Mouse (Mus musculus) 3T3-L1 (cell line): ENCODE results near the gene Gm20521.
"Not testable (repeated sequence)": the region's sequence is repeated elsewhere in the genome, so short reads cannot be mapped to it uniquely, and the experiment has no call there.

Experiments
- DNase-seq: peaks from one replicate; pipeline ENCODE4 v3.0.0-alpha.2; 2015; ENCODE audit warnings: low read depth, low spot score

The Gm20521 gene

DNA sequence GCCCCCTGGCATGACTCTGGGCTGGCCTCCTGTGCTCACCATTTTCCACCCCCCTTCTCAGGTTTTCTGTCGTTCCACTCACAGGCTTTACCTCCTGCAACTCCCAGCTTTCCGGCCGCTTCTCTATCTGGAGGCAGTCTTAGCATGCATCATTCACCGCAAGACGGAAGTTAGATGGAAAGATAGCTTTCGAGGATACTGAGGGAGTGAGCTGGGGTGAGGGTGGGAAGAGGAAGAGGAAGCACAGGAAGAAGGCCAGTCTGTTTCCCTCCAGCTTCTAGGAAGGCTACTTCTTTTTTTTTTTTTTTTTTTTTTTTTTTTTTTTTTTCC lies 53.6 kb downstream of the Gm20521 start:
- peak; percentile 5 for DNase-seq

DNA sequence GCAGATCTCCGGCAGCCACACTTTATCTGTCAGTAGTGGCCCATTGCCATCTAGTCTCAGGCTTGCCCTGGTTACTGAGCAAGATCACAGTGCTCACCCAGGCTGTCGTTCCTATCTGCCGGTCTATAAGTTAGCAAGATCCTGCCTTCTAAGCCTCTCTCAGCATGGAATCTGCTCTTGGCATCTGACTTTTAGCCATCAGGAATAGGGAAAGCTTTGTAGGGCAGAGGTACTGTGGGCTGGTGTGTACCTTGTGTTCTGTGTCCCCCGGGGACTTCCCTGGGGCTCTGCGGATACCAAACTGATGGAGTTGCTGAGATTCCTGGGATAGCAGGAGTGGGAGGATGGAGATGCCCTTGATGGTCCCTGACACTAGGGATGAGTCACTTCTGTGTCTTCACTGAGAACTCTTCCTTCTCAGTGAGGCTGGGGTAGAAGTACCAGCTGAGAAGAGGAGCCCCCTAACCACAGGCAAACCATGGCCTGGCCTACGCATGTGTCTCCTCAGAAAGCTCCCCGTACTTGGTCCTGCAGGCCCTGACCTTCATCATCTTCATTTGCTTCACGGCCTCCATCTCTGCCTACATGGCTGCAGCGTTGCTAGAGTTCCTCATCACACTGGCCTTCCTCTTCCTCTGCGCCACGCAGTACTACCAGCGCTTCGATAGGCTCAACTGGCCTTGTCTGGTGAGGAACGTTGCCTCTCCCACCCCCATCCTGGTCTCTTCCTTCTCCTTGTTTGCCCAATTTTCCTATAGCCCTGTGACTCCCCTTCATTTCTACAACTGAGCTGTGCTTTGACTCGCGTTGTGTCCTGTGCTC lies 54.3 kb downstream of the Gm20521 start:
- peak; percentile 4 for DNase-seq

DNA sequence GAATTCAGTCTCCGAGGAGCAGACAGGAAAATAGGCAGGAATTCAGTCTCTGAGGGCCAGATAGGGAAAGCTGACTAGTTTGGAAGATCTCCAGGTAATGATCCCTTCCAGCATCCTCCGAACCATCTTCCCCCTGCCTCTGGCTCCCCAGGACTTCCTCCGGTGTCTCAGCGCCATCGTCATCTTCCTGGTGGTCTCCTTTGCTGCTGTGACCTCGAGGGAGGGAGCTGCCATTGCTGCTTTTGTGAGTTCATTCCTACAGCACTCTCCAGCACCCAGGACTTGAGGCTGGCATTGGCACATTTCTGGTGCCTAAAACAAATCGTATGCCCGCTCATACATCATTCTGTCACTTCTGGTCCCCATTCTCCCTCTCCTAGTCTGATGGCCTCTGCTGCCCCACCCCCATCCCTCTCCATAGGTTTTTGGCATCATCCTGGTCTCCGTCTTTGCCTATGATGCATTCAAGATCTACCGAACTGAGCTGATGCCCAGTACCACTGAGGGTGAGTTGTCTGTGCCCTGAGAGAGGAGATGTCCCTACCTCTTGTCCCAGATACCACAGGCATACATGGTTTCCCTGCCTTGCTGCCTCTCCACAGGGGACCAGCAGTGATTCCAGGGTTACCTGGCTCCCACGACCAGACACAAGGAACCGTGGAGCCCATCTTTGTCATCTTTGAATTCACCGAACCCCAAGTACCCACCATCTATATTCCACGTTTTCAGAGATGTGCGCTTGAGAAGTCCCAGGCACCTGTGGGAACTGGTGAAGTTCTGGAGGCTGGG lies 55.4 kb downstream of the Gm20521 start:
- peak; percentile 1 for DNase-seq

DNA sequence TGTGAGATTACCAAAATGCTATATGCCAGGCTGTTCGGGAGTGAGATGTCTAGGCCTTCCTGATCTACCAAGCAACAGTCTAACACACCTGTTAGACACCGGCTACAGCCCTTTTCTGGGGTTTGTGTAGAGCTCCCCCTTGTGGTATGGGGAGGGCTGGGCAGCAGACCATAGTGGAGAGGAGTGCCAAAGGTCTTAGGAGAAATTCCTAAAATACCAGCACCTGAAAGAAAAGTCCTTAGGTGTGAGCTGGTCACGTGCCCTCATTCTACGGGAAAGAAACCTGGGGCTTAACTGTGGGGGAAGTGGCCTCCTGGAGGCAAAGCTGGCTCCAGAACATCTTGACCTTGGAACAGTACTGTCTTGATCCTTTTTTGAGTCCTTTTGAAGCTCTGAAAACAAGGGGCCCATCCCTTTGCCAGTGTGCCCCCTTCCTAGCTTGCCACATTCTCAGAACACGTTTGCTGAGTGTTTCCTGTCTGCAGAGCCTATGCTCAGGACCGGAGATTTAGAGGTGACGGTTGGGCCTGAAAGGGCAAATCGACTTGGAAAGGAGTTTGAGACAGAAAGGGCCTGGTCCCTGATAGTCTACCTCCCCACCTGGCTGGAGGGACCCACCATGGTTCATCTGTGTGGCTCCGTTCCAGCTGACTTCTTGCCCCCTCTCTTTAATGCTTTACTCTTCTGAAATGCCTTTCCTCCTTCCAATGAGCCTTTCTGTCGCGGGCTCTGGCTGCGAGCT lies 56.4 kb downstream of the Gm20521 start:
- peak; percentile 67 for DNase-seq

DNA sequence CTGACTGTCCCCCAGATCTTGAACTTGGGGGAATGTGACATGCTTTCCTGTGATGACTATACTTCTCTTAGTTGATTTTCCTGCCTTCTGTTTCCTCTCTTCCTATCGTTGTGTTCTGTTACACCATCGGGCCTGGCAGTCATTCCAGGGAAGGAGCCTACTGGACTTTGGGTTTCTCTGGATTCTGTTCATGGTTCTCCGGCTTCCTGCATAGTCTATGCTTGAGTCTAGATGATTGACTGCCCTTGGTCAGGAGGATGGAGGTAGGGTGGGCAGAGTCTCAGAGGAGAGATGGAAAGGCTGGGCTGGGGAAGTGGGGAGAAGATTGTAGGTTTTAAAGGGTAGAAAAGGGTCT lies 56.9 kb downstream of the Gm20521 start:
- no peak for DNase-seq

DNA sequence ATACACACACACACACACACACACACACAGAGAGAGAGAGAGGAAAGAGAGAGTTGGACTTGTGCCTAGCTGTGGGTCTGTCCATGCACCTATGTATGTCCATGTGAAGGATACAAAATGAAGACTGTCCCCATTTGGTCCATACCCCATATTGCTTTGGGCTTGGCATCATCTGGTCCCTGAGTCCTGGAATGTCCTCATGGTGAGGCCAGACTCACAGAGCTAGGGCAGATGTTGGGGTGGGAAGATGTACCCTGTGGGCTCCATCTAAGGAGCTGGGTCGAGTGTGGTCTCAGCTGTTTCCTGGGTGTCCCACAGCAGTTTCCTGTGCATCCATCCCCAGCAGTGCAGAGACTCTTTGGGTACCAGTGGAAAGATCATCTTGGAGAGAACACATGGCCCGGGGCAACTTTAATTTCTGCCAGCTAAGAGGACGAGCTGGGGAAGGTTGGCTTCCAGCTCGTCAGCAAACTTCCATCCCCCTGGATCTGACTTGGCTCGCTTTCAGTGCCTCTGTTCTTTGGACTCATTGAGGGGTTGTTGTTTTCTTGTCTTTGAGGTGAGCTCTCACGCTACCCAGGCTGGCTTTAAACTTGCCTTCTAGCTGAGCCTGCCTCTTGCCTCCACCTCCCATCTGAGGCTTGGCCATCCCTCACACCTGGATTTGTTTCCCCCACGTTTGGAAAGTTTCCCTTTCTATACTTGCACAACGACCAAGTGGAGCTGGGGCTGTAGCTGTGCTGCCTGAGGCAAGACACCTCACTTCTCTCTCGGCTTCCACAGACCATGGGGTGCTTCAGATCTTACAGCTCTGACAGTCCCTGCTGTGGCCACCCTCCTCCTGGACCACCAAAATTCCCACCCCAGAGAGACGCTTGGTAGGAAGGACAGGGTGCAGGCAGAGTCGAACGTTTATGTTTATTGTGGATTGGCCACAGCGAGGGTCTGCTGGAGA lies 58.1 kb downstream of the Gm20521 start:
- no peak for DNase-seq

DNA sequence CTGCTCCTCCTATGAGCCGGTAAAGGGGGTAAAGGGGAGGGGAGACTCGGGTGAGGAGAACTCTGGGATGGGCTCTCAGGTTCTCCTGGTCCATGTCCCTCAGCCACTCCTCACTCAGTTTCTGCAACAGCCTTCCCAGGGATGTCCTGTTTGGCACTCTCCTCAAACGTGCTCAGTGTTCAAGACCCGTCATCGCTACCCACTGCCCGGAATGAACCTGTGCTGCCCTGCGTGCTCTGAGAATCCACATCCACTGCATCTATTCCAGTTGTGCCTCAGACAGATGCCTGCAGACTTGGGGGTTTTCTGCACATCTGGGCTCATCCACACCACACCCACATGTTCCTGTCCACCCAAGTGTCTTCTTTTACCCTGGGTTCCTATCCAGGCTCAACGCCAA lies 59.2 kb downstream of the Gm20521 start:
- no peak for DNase-seq

DNA sequence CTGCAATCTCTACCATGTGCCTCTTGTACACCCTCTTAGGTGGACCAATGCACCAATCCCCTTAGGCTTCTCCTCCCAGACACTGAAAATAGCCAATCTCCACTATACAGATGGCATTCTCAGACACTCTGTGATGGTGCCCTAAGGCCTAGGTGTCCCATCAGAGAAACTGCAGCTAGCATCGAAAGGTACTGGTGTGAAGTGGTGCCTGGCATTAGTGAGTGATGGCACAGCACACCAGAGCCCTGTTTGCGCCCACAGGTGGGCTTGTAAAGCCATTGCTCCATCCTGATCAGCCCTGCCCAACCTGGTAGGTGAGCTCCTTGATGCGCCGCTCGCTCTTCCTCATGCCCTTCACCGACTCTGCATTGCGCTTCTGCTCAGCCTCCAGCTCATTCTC lies 60.7 kb downstream of the Gm20521 start:
- DNase-seq: no peak

DNA sequence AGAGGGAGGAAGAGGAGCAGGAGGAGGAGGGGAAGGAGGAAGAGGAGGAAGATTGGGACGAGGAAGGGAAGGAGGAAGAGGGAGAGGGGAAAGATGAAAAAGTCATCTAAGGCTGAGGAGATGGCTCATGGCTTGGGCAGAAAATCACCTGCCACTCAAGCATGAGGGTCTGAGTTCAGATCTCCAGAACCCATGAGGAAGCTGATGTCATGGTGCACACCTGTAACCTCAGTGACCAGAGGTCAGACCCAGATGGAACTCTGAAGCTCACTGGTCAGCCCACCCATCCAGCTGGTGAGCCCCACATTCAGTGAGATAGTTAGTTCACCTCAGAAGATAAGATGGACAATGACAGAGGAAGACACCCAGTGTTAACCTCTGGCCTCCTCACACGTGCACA lies 61.7 kb downstream of the Gm20521 start:
- DNase-seq: no peak

DNA sequence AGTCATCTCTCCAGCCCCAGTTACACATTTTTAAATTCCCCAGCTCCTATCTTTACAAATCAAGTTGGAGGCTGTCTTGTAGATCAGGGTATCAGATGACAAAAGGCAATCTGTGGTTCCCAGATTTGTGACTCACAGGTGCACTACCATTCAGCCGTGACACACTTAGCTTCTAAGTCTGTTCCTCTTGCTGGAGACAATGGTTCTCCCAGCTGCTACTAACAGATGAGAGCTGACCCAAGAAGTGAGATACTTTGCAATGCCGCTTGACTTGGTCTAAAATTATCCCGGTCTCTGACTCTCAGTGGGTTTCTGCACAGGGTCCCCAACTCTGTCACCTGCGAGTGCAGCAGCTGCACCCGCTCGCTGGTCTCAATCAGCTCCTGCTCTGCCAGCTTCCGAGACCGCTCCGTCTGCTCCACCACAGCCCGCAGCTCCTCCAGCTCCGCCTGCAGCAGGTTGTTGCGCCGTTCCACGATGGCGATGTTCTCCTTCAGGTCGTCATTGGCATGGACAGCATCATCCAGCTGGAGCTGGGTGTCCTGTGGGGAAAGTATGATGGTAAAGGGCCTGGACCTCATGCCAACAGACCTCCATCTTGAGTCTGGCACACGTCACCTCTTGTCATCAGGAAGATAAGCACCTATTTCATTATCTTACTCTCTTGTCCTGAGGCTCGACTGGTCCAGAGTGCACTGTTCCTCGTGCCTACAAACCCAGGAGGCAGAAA lies 62.9 kb downstream of the Gm20521 start:
- DNase-seq: peak; percentile 25

GRCm38 (mm10) chr14:54947008-54947407 lies 63.8 kb downstream of the Gm20521 start:
- DNase-seq: not testable (repeated sequence)
